Mouse (Mus musculus): ENCODE data around the gene Repin1.

DNA sequence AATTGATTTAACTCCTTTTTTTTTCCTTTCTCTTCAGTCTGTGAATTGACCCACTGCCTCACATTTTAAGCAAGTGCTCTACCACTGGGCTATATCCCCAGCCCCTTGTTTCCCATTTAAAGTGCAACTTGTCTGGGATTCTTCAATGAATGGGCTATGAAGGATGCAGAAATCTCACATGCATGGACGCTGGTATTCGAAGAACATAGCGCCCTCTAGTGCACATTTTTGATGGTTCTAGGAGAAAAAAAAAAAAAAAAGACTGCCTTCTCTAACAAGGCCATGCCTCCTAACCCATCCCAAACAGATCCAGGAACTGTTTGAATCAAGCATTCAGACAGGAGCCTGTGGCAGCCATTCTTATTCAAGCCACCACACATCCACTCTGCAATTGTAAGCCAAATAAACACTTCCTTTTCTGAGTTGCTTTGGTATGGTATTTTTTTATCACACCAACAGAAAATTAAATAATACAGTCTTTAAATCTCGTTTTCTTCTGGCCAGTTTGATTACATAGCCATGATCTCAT lies 49.1 kb downstream of the Repin1 start:
- TF ChIP-seq POLR2A (IDR thresholded peaks at IDR 0.05; ENCODE audit: extremely low read depth, insufficient read depth, low read length), result no peak
- TF ChIP-seq CTCF (IDR thresholded peaks at IDR 0.05; ENCODE audit: extremely low read depth, insufficient read depth, low read length), result peak; percentile 59; the same call in 1 of the 2 replicates
